Mouse (Mus musculus): ENCODE measurements around the gene Tmub1.
"Not testable (repeated sequence)": the region's sequence is repeated elsewhere in the genome, so short reads cannot be mapped to it uniquely, and the experiment has no call there.

The Tmub1 gene

DNA sequence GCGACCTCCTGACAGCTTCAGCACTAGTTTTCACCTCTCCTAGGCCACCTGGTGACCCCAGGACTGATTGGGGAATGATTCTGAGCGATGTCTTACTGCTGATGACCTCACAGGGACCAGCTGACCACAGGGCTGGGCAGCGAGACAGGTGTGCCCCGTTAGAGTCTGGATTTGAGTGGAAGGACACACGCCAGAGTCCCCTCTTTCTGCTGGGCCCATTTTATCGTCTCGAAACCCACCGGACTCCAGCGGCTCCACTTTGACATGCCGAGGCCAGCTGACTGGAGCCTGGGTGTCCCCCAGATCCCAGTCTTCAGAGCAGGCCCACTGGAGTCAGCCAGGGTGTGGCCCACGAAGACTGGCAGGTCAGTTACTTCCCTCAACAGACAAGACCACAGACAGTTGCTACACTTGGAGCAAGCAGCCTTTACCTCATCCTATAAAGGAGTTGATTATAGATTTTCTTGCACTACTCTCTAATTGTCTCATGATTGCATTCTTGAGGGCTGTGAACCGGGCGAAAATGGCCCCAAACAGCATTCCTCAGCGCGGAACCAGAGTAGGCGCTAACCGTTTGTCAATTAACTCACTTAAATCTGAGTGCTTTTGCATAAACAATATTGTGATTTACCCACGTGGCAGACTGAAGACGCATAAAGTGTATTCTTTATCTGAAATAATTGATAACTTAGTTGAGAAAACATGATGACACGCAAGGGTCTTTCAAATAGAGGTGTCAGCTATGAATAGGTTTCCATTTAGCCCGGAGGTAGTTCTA, 23.5 kb downstream of the Tmub1 start:
- DNase-seq (ENCODE audit: low spot score), result peak; percentile 40

DNA sequence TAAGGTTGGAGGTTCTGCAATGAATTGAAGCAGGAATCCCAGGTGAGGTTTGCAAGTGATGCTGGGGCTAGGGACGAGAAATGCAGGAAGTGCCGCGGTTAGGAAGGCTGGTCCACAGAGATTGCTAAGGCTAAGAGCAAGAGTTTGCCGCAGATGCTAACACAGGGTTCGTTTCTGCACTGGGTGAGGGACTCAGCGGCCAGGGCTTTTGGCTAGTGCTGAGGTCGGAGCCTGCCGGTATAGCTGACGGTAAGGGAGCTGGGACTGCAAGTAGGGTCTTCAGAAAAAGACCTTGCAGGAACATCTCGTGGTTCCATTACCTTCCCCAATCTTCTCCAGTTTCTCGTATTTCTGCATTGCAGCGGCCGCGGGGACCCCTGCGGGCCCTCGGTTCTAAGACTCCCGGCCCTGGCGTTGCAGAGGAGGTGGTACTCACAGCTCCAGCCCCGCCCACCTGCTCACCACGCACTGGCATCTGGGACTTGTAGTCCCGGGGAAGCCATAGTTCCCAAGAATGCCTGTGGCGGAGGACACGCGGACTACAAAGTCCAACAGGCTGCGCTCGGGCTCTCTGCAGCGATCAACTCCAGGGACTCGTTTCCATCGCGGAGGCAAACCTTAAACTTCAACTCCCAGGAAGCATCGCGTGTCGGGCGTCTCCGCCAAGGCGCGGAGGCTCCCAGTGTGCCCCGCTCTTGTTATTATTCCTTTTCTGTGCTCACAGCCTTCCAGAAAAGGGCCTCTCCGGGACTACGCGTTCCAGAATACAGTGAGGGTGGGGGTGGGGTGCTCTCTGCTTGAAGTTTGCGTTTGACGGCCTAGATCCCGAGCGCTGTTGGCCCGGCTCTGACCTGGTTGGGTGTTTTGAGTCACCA, 24.3 kb downstream of the Tmub1 start, which contains the start of the genes Cdk5 and Slc4a2:
Gene Cdk5, minus strand, starts transcription at position 402 of the 875 bp plus-strand sequence.
Gene Slc4a2, plus strand, starts transcription at position 709 of the 875 bp plus-strand sequence.
- DNase-seq (ENCODE audit: low spot score), result peak; percentile 92

DNA sequence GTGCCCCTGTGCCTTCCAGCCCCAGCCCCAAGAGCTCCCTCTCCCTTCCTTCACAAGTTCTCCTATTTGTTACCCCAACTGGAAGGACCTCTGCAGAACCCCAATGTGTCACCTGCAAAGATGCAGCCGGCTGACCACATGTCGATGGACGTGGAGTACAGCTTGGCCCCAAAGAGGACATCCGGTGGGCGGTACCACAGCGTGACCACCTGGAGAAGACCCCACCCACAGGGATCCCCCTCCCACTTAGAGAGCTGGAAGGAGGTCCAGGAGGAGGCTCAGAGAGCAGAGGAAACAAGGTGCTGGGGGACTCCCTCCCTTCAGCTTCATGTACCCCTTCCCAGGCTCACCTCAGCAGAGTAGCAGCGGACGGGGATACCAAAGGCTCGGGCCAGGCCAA, 27.3 kb downstream of the Tmub1 start:
- DNase-seq (ENCODE audit: low spot score), result no peak

DNA sequence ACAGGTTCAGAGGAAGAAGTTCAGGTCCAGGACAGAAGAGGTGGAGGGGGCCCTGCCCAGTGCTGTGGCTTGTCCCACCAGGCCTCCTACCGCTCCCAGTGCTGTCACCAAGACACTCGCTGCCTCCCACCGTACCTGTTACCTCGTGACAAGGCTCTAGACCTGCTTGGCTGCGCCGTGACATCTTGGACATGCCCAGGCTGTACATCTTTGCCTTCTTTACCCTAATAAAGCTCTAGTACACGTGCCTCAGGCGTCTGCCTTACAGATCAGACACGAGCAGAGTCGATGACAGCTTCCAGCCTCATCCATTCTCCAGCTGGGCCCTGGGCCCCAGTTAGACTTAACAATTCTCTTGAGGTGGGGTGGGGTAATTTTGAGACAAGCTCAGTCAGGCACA, 30.1 kb downstream of the Tmub1 start:
- no peak for DNase-seq (ENCODE audit: low spot score)

DNA sequence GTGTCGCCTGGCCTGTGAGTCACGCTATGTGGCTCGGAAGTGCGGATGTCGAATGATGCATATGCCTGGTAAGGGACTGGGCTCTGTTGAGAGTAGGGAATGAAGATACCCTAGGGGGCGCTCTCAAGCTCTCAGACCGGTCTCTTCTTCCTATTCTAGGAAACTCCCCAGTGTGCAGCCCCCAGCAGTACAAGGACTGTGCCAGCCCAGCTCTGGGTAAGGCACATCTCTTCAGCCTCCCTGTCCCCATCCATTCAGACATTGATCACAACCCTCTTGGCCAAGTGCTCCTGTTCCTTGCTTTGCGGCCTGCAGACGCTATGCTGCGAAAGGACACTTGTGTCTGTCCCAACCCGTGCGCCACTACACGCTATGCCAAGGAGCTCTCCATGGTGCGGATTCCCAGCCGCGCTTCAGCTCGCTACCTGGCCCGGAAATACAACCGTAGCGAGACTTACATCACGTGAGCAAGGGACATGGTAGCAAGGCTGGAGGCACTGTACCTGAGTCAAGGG, 31.4 kb downstream of the Tmub1 start:
- DNase-seq (ENCODE audit: low spot score), result peak; percentile 55

DNA sequence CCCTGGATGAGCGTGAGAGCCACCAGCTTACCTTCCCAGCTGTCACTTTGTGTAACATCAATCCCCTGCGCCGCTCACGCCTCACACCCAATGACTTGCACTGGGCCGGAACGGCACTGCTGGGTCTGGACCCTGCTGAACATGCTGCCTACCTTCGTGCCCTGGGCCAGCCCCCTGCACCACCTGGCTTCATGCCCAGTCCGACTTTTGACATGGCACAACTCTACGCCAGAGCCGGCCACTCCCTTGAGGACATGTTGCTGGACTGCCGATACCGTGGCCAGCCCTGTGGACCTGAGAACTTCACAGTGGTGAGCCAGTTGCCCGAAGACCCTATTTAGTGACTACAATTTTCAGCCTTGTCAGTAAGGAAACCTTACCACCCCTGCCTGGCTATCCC, 33.7 kb downstream of the Tmub1 start:
- DNase-seq (ENCODE audit: low spot score), result no peak

DNA sequence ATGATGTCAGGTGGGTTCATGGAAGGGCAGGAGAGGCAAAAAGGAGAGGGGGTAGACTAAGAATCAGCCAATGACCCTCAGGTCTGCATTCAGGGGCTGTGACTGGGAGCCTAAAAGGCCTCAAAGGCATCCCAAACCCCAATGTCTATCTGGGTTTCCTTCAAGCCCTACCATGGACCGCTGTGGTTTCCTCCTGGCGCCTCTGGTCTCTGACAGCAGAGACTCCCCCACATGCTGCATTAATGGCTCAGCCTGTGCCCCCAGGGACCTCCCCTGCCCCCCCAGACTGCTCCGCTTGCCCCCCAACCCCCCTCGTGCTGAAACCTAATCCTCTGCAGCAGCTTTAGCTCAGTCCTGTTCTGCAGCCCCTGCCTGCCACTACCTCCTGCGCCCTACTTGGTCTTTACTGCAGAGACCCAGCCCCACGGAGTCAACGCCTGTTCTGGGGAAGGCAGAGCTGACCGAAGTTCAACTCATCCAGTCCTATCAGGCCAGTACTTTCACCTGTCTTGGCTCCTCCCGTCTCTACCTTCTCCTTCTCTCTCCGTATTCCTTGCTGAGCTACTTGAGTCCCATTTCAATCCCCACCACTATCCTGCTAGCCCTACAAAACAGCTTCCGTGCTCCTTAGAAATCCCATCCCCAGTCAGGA, 34.5 kb downstream of the Tmub1 start, which contains the start of gene Asic3:
Gene Asic3, plus strand, starts transcription at position 351 of the 652 bp plus-strand sequence.
- DNase-seq (ENCODE audit: low spot score), result no peak

DNA sequence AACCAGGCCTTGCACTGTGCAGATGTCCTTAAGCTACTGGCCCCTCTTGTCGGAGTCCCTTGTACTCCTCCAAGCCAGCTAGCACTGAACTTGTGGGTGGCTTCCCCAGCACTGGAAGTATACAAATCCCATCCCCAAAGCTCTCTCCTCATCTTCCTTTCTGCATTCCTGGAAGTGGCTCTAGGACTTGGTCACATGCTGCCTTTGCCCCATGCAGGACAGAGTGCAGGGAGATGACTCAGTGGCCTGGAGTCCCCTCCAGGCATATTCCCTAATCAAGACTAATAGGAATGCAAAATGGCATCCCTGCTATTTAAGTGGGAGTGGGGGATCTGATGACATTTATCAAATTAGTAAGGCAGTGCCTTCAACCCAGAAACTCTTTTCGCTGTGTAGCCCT, 35.6 kb downstream of the Tmub1 start:
- no peak for DNase-seq (ENCODE audit: low spot score)

DNA sequence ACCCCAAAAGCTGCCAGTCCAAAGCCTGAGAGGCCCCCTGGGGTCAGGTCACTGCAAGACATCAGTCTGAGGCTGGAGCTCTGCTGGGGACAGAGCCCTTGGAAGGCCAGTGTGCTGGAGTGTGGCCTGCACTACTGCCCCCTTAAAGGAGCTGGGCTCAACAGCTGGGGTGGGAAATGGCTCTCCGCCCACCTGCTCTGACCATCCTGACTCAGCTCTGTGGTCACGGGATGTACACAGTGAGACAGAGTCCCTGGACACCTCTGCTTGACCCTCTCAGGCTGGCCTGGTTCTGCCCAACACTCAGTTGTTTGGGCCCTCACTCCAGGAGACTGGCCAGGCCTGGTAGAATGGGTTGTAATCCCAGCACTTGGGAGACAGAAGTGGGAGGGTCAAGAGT, 38.2 kb downstream of the Tmub1 start:
- DNase-seq (ENCODE audit: low spot score), result no peak

DNA sequence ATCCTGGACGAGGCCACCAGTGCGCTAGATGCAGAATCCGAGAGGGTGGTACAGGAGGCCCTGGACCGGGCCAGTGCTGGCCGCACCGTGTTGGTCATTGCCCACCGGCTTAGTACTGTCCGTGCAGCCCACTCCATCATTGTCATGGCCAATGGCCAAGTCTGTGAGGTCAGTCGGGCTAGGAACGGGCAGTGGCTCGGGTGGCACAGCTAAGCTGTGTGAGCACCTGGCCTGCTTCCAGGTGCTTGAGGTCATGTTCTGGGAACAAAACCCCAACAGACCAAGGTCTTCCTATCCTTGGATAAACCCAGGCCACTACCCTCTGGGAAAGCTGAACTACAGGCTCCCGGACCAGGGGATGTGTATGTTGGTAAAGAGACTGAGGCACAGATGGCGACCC, 39.0 kb downstream of the Tmub1 start:
- no peak for DNase-seq (ENCODE audit: low spot score)

DNA sequence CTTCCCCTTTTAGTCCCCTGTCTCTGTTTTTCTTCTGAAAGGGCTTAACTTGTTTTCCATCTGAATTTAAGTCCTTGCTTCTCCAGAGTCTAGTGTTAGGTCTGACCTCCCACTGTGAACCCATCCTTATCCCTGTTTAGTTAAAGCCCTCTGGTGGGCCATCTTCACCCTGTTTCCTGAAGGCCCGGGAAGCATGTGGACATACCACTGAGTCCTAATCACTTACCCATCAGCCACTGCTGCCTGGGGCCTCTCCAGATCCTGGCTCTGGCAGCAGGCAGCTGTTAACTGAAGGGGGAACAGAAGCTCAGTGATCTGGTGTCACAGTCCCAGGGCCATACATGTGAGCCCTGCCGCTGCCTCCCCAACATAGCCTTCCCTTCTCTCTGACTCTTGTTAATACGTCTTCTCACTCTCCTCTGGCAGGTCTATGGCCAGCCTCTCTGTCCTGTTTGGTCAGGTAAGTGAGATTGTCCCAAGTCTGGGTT, 42.2 kb downstream of the Tmub1 start:
- DNase-seq (ENCODE audit: low spot score), result no peak

DNA sequence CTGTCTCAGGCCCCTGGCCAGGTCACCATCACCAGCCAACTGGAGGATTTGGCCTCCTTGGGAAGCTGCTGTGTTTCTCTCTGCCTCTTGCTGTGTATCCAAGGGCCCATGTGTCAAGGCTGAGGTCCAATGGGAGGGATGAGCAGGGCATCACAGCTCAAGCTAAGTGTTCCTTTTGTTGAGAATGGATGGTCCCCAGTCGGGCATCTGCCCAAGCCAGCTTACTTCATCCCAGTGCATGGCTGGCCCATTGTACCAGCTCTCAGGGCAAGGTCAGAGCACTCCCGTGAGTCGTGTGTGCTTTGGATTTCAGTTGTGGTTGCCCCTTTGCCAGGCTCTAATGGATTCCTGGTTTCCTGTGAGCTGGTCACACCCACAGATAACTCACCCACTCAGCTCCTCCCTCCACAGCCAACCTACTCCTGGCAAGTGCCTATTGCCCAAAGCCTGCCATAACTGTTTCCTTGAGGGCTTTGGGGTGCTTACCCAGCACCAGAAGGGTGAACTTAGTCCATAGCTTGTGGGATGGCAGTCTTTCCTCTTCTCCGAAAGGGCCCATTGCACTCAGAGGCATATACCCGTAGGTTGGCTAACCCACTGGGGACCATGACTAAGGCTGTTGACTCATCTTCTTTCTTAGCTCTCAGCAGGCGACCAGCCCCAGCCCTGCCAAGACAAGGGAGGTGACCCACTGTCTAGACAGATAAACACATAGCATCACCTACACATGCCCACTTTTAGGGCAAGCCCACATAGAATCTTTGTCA, 42.9 kb downstream of the Tmub1 start:
- DNase-seq (ENCODE audit: low spot score), result no peak

DNA sequence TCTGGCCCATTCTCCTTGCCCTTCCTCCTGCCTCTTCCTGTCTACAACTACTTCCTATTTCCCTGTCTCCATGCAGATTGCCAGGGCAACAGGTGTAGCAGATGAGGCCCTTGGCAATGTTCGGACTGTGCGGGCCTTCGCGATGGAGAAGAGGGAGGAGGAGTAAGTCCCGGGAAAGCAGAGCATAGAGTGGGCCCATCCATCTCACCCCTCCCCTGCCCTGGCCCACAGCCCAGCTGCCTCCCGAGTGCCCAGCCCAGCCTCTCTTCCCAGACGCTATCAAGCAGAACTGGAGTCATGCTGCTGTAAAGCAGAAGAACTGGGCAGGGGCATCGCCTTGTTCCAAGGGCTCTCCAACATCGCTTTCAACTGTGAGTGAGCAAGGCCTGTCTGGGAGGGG, 45.7 kb downstream of the Tmub1 start:
- DNase-seq (ENCODE audit: low spot score), result no peak

DNA sequence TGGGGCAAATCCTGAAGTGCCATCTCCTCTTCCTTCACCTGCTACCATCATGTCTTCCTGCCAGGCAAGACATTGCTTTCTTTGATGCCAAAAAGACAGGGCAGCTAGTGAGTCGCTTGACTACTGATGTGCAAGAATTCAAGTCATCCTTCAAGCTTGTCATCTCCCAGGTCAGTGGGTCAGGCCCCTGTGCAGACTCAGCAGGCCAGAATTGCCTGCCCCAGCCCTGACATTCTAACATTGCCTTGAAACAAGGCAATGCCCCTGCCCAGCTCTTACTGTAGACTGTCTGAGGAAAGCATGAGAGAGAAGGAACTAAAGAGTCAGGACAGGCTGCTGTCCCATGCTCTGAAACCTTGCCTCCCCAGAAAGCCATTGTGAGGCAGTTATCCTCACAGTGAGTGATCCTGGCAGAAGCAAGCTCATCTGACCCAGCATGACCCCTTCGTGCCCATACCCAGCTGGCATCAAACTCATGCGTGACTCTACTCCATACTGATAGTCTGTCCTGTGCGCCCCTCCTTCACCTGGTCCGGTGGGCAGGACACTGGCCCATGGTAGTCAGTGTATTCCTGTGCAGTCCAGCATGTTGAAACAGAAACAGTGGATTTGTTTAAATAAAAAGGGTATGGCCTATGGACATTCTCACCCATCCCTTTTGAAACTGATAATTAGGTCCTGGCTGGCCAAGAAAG, 46.6 kb downstream of the Tmub1 start:
- no peak for DNase-seq (ENCODE audit: low spot score)

DNA sequence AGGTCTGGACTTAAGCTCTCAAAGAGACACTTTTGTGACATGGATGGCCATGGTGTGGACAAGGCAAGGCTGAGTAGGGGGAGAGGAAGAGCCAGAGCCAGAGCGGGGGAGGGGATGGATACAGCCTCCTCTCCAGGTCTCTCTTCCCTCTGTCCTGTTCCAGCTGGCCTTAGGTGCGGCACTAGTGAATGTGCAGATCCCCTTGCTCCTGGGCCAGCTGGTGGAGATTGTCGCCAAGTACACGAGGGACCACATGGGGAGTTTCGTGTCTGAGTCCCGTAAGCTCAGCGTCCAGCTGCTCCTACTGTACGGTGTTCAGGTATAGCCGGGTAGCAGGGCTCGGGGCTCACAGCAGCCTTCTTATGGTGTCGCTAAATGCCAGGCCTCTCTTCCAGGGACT, 47.3 kb downstream of the Tmub1 start:
- DNase-seq (ENCODE audit: low spot score), result no peak

DNA sequence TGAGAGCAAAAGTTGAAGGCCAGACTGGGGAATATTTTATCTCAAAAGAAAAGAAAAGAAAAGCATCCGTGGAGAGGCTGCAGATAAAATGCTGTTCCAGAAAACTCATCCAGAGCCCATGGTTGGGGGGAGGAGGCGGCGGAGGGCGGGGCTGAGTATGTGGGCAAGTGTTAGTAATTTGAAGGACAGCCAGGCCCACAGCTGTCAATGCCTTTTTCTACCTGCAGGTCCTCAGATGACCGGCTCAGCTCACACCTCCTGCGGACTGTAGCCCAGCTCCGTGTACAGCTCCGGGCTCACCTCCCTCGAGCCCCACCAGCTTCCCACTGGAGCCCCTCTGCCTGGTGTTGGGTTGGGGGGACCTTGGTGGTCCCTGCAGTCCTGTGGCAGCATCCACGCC, 48.0 kb downstream of the Tmub1 start:
- no peak for DNase-seq (ENCODE audit: low spot score)

DNA sequence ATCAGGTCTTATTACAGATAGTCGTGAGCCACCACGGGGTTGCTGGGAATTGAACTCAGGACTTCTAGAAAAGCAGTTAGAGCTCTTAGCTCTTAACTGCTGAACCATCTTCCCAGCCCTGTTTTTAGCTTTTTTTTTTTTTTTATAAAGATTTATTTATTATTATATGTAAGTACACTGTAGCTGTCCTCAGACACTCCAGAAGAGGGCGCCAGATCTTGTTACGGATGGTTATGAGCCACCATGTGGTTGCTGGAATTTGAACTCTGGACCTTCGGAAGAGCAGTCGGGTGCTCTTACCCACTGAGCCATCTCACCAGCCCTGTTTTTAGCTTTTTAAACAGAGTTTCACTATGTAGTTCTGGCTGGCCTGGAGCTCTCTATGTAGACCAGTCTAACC, 51.4 kb downstream of the Tmub1 start:
- not testable (repeated sequence) for DNase-seq (ENCODE audit: low spot score)

All from urinary bladder, postnatal 25 days (tissue).